Mouse (Mus musculus): Measurements from ENCODE around the gene Nr2c2. TPM values are rescaled to one million over a fixed set of nuclear protein-coding genes. Genes with fewer than 3 reads are reported as not detected.

Gene Nr2c2
- total and polyA plus RNA-seq, 3 experiments, result 12.2 to 14.3 (median 12.4) TPM

- DNase-seq (ENCODE audit: extremely low read depth), result no peak
- Histone ChIP-seq H3K27ac (ENCODE audit: insufficient read depth, low read depth) (no peak overlapping the region), H3K4me3 (replicated peaks in 1 of 3; ENCODE audit: low read depth in 2 of 3, low read length in 2 of 3, poor library complexity in 1 of 3) (no peak overlapping the region), H3K9me3 (replicated peaks; ENCODE audit: low read length) (no peaks in the 10 kb centered on the region), H3K27me3 (replicated peaks) (peaks cover 1% of the 10 kb centered on the region), H3K9ac (ENCODE audit: insufficient read depth, low read depth) (no peak overlapping the region), H3K4me1 (ENCODE audit: control insufficient read depth in 1 of 2, insufficient read depth in 2 of 2) (no peaks in the 10 kb centered on the region), H3K79me2 (replicated peaks; ENCODE audit: control insufficient read depth, extremely low read depth, insufficient read depth, poor library complexity, severe bottlenecking) (no peaks in the 10 kb centered on the region), H3K4me2 (ENCODE audit: insufficient read depth, low read depth, poor library complexity, severe bottlenecking) (no peak overlapping the region), H3K36me3 (replicated peaks in 1 of 2; ENCODE audit: control insufficient read depth in 1 of 2, insufficient read depth in 1 of 2, low read length in 1 of 2) (no peaks in the 10 kb centered on the region)
- in situ Hi-C loops (cut with MboI; ENCODE audit: low pct_ligation_motif_present, low pct_unique_long_range_greater_than_20kb, low sequenced_read_pairs) (no loop called here), dilution Hi-C loops (cut with MboI; ENCODE audit: extremely low pct_ligation_motif_present, extremely low pct_unique_long_range_greater_than_20kb, low sequenced_read_pairs) (no loop called here)
- TF ChIP-seq TCF12 (IDR thresholded peaks at IDR 0.05; ENCODE audit: low read depth, low read length) (no peak), IRF4 (IDR thresholded peaks at IDR 0.05; ENCODE audit: low read depth, low read length) (no peak), CHD1 (IDR thresholded peaks at IDR 0.05; ENCODE audit: low read depth, low read length) (no peak), MYC (IDR thresholded peaks at IDR 0.05; ENCODE audit: low read depth, low read length) (no peak), JUND (conservative IDR thresholded peaks at IDR 0.05; ENCODE audit: low read depth, low read length) (no peak), USF2 (conservative IDR thresholded peaks at IDR 0.05; ENCODE audit: low read depth, low read length) (no peak), E2F4 (IDR thresholded peaks at IDR 0.05; ENCODE audit: insufficient replicate concordance, low read depth, low read length) (no peak), BHLHE40 (IDR thresholded peaks at IDR 0.05; ENCODE audit: low read depth, low read length) (no peak), ZNF384 (IDR thresholded peaks at IDR 0.05; ENCODE audit: low read depth, low read length) (no peak)
Observed at GRCm38 (mm10) chr6:92080730-92081129, 10.5 kb upstream of the Nr2c2 start.

GRCm38 (mm10) chr6:92082756-92083155 lies 8.4 kb upstream of the Nr2c2 start:
- no peaks in the 10 kb centered on the region for H3K36me3 ChIP-seq (replicated peaks in 1 of 2; ENCODE audit: control insufficient read depth in 1 of 2, insufficient read depth in 1 of 2, low read length in 1 of 2)
- in situ Hi-C loops (cut with MboI; ENCODE audit: low pct_ligation_motif_present, low pct_unique_long_range_greater_than_20kb, low sequenced_read_pairs), result no loop called here
- no peaks in the 10 kb centered on the region for H3K79me2 ChIP-seq (replicated peaks; ENCODE audit: control insufficient read depth, extremely low read depth, insufficient read depth, poor library complexity, severe bottlenecking)
- DNase-seq (ENCODE audit: extremely low read depth), result no peak
- no peaks in the 10 kb centered on the region for H3K4me1 ChIP-seq (ENCODE audit: control insufficient read depth in 1 of 2, insufficient read depth in 2 of 2)
- no peak overlapping the region for H3K27ac ChIP-seq (ENCODE audit: insufficient read depth, low read depth)
- H3K27me3 ChIP-seq (replicated peaks), result peaks cover 1% of the 10 kb centered on the region
- H3K4me2 ChIP-seq (ENCODE audit: insufficient read depth, low read depth, poor library complexity, severe bottlenecking), result no peak overlapping the region
- H3K4me3 ChIP-seq (replicated peaks in 1 of 3; ENCODE audit: low read depth in 2 of 3, low read length in 2 of 3, poor library complexity in 1 of 3), result no peak overlapping the region
- no peak for TF ChIP-seq CHD2 (IDR thresholded peaks at IDR 0.05; ENCODE audit: low read length)
- no peak for TF ChIP-seq POLR2AphosphoS2 (IDR thresholded peaks at IDR 0.05; ENCODE audit: low read depth, low read length)
- no peak for TF ChIP-seq IRF4 (IDR thresholded peaks at IDR 0.05; ENCODE audit: low read depth, low read length)
- no peak for TF ChIP-seq ZNF384 (IDR thresholded peaks at IDR 0.05; ENCODE audit: low read depth, low read length)
- TF ChIP-seq POLR2A (IDR thresholded peaks at IDR 0.05; ENCODE audit: low read depth, low read length), result no peak
- TF ChIP-seq BHLHE40 (IDR thresholded peaks at IDR 0.05; ENCODE audit: low read depth, low read length), result no peak
- TF ChIP-seq USF2 (conservative IDR thresholded peaks at IDR 0.05; ENCODE audit: low read depth, low read length), result no peak
- no peak for TF ChIP-seq NELFE (IDR thresholded peaks at IDR 0.05; ENCODE audit: low read depth, low read length)
- TF ChIP-seq HCFC1 (IDR thresholded peaks at IDR 0.05; ENCODE audit: low read depth, low read length), result no peak
- no peak for TF ChIP-seq JUN (IDR thresholded peaks at IDR 0.05; ENCODE audit: insufficient read depth, low read depth, low read length)
- TF ChIP-seq KAT2A (IDR thresholded peaks at IDR 0.05; ENCODE audit: insufficient replicate concordance, low read length), result no peak
- no peaks in the 10 kb centered on the region for H3K9me3 ChIP-seq (replicated peaks; ENCODE audit: low read length)
- dilution Hi-C loops (cut with MboI; ENCODE audit: extremely low pct_ligation_motif_present, extremely low pct_unique_long_range_greater_than_20kb, low sequenced_read_pairs), result no loop called here
- H3K9ac ChIP-seq (ENCODE audit: insufficient read depth, low read depth), result no peak overlapping the region
